Mouse (Mus musculus): Measurements from ENCODE around the gene Myo1b. TPM values are rescaled to one million over a fixed set of nuclear protein-coding genes. Genes with fewer than 3 reads are reported as not detected.

The Myo1b gene
- total and polyA plus RNA-seq, 3 experiments, result not detected

GRCm38 (mm10) chr1:51882752-51883151, 33.1 kb downstream of the Myo1b start:
- Histone ChIP-seq H3K27ac (ENCODE audit: control insufficient read depth, low read depth, low read length) (no peak overlapping the region), H3K4me1 (ENCODE audit: control insufficient read depth in 1 of 2, insufficient read depth in 2 of 2, low read length in 2 of 2) (no peaks in the 10 kb centered on the region), H3K9ac (ENCODE audit: control insufficient read depth, low read depth, low read length, poor library complexity, severe bottlenecking) (no peak overlapping the region), H3K36me3 (ENCODE audit: control insufficient read depth in 1 of 2, insufficient read depth in 2 of 2, low read length in 2 of 2) (no peaks in the 10 kb centered on the region), H3K9me3 (replicated peaks; ENCODE audit: insufficient read depth, low read length) (no peaks in the 10 kb centered on the region), H3K27me3 (ENCODE audit: control insufficient read depth in 1 of 2, insufficient read depth in 2 of 2, low read length in 2 of 2) (no peaks in the 10 kb centered on the region), H3K4me3 (ENCODE audit: control insufficient read depth in 1 of 2, insufficient read depth in 1 of 2, low read depth in 2 of 2, low read length in 2 of 2) (no peak overlapping the region), H3K79me2 (ENCODE audit: control insufficient read depth, insufficient read depth, low read length, poor library complexity) (no peaks in the 10 kb centered on the region)
- no peak for TF ChIP-seq ELF1 (IDR thresholded peaks at IDR 0.05; ENCODE audit: low read depth, low read length)
- TF ChIP-seq TBP (IDR thresholded peaks at IDR 0.05; ENCODE audit: low read depth, low read length), result no peak
- TF ChIP-seq MYC (IDR thresholded peaks at IDR 0.05; ENCODE audit: low read depth, low read length), result no peak
- TF ChIP-seq NELFE (IDR thresholded peaks at IDR 0.05; ENCODE audit: low read depth, low read length), result no peak
- no peak for TF ChIP-seq UBTF (IDR thresholded peaks at IDR 0.05; ENCODE audit: borderline replicate concordance, insufficient read depth, low read depth, low read length)
- no peak for TF ChIP-seq MAZ (IDR thresholded peaks at IDR 0.05; ENCODE audit: low read depth, low read length)
- no peak for TF ChIP-seq USF1 (IDR thresholded peaks at IDR 0.05; ENCODE audit: low read depth, low read length)
- no peak for TF ChIP-seq MAFK (IDR thresholded peaks at IDR 0.05; ENCODE audit: borderline replicate concordance, low read depth, low read length)
- no peak for TF ChIP-seq ETS1 (IDR thresholded peaks at IDR 0.05; ENCODE audit: low read depth, low read length)
- TF ChIP-seq USF2 (IDR thresholded peaks at IDR 0.05; ENCODE audit: borderline replicate concordance in 1 of 2, insufficient read depth in 1 of 2, low read depth in 1 of 2, low read length in 2 of 2), result no peak
- TF ChIP-seq RAD21 (IDR thresholded peaks at IDR 0.05; ENCODE audit: low read depth, low read length), result no peak
- no peak for TF ChIP-seq POLR2AphosphoS2 (IDR thresholded peaks at IDR 0.05; ENCODE audit: low read length)
- TF ChIP-seq ZNF384 (IDR thresholded peaks at IDR 0.05; ENCODE audit: low read depth, low read length), result no peak
- no peak for TF ChIP-seq MEF2A (IDR thresholded peaks at IDR 0.05; ENCODE audit: extremely low read depth, insufficient replicate concordance, low read depth, low read length, poor library complexity, severe bottlenecking)
- no peak for DNase-seq (ENCODE audit: low read depth, low spot score)

- Histone ChIP-seq H3K9ac (ENCODE audit: control insufficient read depth, low read depth, low read length, poor library complexity, severe bottlenecking) (no peak overlapping the region), H3K9me3 (replicated peaks; ENCODE audit: insufficient read depth, low read length) (no peaks in the 10 kb centered on the region), H3K4me1 (ENCODE audit: control insufficient read depth in 1 of 2, insufficient read depth in 2 of 2, low read length in 2 of 2) (no peaks in the 10 kb centered on the region), H3K27ac (ENCODE audit: control insufficient read depth, low read depth, low read length) (no peak overlapping the region), H3K36me3 (ENCODE audit: control insufficient read depth in 1 of 2, insufficient read depth in 2 of 2, low read length in 2 of 2) (no peaks in the 10 kb centered on the region), H3K79me2 (ENCODE audit: control insufficient read depth, insufficient read depth, low read length, poor library complexity) (no peaks in the 10 kb centered on the region), H3K4me3 (ENCODE audit: control insufficient read depth in 1 of 2, insufficient read depth in 1 of 2, low read depth in 2 of 2, low read length in 2 of 2) (no peak overlapping the region), H3K27me3 (ENCODE audit: control insufficient read depth in 1 of 2, insufficient read depth in 2 of 2, low read length in 2 of 2) (no peaks in the 10 kb centered on the region)
- TF ChIP-seq ZMIZ1 (IDR thresholded peaks at IDR 0.05; ENCODE audit: low read depth, low read length) (no peak), RCOR1 (IDR thresholded peaks at IDR 0.05; ENCODE audit: low read depth, low read length) (no peak), ZNF384 (IDR thresholded peaks at IDR 0.05; ENCODE audit: low read depth, low read length) (no peak), JUND (IDR thresholded peaks at IDR 0.05; ENCODE audit: low read depth, low read length) (no peak), TAL1 (IDR thresholded peaks at IDR 0.05; ENCODE audit: low read length) (no peak), CTCF (IDR thresholded peaks at IDR 0.05 in 2 of 3, conservative IDR thresholded peaks at IDR 0.05 in 1 of 3; ENCODE audit: control insufficient read depth in 1 of 3, insufficient read depth in 1 of 3, low read depth in 2 of 3, low read length in 3 of 3, poor library complexity in 1 of 3, severe bottlenecking in 1 of 3) (no peak), MAZ (IDR thresholded peaks at IDR 0.05; ENCODE audit: low read depth, low read length) (no peak), ELF1 (IDR thresholded peaks at IDR 0.05; ENCODE audit: low read depth, low read length) (no peak), BHLHE40 (IDR thresholded peaks at IDR 0.05; ENCODE audit: borderline replicate concordance, low read depth, low read length) (no peak), TCF12 (IDR thresholded peaks at IDR 0.05; ENCODE audit: low read depth, low read length) (no peak), MEF2A (IDR thresholded peaks at IDR 0.05; ENCODE audit: extremely low read depth, insufficient replicate concordance, low read depth, low read length, poor library complexity, severe bottlenecking) (no peak), GATA1 (IDR thresholded peaks at IDR 0.05; ENCODE audit: low read depth, low read length) (no peak)
- no peak for DNase-seq (ENCODE audit: low read depth, low spot score)
Measured at GRCm38 (mm10) chr1:51879927-51880814, 35.7 kb downstream of the Myo1b start.

Data from MEL (cell line).